Mouse (Mus musculus) liver (tissue): Measurements from ENCODE around the gene Stpg2.
"Not testable (repeated sequence)": the region's sequence is repeated elsewhere in the genome, so short reads cannot be mapped to it uniquely, and the experiment has no call there.

Experiments used
- DNase-seq: peaks from one replicate; pipeline ENCODE4 v3.0.0-alpha.2; 2020; ENCODE audit warnings: mixed read lengths

The Stpg2 gene

DNA sequence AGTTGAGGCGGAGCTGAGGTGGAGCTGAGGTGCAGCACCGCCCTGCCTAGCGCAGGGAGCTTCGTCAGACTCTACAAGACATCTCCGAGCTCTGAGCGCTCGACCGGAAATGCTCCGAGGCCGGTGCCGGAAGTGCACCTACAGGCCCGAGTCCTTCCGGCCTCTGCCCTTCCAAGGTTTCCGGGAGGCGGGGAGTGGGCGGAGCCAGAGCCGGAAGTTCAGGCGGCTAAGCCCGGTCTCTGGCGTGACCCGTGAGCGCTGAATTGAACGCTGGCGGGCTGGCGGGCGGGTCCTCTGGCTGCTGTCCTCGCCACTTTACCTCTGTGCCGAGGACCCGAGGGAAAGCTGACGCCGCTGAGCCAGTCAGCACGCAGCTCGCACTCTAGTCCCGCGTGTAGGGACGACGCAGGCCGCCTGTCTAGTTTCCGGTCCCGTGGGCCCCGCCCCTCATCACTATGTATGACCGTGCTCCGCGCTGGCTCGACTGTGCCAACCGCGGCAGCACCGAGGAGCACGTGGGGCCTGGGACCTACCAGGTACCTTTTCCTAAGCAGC lies at the start of gene Stpg2:
Gene Stpg2, plus strand, starts transcription at position 251 of the 555 bp plus-strand sequence.
- DNase-seq = peak; percentile 84

DNA sequence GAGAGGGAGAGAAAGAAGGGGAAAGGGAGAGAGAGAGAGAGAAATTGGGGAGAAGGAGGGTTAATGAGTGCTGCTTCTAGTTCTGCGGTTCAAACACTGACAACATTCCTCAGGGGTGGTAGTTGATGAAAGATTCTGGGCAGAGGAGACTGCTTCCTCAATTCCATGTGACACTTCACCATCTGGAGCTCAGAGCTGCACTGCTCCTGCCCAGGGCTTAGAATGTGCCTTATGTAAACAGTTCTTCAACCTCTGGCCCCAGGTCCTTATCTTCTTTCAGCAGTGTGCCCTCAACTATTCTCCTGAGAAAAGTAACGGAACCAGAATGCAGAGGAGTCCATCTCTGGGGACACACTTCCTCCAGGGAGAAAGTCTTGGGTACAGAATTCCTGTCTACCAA lies 43.3 kb upstream of the Stpg2 start:
- DNase-seq = no peak

DNA sequence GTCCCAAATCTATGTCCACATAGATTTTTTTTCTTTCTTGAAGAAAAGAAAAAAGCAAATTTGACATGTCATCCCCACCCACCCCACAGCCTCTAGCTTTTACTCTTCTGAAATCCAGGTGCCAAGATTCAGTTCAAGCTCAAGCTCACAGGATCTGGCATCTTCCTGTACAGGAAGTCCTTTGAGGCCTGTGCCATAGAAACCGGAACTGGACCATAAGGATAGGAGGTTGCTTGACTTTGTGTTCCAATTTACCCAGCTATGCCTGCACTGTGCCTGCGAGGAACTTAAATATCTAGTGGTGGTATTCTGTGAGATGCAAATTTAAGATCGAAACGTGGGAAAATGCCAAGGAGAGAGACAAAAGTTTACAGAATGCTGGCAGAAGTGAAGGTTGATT lies 42.8 kb upstream of the Stpg2 start:
- no peak for DNase-seq

DNA sequence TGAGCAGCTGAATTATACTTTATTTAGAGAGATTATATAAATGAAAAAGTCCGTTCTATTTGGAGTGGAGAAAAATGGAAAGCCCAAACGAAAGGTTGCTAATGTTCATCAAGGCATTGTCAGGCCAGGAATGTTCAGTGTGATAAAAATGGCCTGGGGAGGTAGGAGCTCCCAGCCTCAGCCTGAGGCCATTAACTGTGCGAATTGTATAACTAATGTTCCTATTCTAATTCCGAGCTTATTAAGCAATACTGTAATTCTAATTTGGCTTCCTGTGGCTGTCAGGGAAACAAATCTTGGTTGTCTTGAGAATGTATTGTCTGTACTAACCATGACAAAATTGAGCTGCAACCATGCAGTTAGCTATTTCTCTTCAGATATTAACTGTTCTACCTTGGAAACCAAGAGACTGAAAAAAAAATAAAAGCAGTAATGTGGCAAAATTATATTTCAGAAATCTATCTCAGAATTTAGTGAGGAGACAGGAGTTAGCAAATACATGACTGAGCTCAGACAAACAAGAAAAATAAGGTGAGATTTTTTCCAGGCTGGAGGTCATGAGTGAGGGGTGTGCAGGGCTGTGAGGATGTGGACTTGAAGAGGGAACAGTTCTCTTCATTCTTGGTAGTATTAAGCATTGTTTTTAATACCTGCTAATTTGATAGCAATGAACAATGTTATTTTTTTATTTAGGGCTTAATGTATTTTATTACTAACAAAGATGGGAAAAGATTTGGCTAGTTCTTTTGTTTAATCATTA lies 36.8 kb upstream of the Stpg2 start:
- DNase-seq = no peak

DNA sequence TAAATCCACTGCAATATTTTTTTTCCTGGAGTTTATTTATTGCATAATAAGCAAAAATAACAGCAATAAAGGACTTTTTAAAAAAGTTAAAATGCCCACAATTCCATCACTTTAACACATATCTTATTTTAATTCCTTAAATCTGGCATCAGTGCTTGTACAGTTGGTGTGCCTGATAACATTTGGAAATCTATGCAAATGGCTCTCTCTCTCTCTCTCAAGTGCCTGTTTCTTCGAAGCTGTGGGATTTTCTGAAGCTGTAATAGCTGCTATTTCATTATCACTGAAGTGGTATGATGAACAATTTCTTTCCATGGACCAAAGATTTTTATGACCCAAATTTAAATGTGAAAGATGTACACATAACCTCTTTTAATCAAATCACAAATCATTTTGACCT lies 35.8 kb upstream of the Stpg2 start:
- no peak for DNase-seq

DNA sequence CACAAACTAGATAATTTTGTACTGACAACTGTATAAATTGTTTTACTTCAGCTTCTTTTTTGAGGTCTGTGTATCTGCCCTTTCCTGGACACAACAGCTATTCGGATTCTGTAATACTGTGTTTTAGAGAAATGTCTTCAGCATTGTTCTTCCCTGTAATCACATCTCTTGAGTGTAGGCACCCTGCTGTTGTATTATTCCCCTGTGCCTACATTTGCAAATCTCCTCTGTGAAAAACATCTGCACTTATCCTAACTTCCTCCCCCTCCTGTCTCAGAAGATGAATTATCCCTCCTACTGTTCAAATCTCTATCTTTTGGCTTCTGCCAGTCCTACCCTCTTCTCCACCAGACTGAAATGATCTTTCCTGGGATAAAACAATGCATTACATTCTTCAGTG lies 28.6 kb upstream of the Stpg2 start:
- DNase-seq = no peak

DNA sequence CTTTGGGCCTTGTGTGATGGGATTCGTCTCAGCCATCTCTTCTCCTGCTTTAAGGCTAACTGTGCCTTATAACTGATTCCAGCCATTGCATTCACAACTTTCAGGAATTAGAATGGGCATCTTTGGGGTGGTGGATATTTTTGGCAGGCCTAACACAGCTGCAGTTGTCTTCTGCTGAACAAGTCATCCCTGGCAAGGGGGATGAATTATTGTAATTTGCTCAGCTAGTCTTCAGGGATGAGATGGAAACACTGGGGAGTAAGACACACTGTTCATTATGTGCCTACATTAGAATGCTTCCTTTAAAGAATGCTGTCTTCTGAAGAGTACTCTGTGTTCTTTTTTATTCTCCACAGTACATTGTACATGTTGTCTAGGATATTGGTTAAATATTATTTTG lies 14.0 kb upstream of the Stpg2 start:
- no peak for DNase-seq

DNA sequence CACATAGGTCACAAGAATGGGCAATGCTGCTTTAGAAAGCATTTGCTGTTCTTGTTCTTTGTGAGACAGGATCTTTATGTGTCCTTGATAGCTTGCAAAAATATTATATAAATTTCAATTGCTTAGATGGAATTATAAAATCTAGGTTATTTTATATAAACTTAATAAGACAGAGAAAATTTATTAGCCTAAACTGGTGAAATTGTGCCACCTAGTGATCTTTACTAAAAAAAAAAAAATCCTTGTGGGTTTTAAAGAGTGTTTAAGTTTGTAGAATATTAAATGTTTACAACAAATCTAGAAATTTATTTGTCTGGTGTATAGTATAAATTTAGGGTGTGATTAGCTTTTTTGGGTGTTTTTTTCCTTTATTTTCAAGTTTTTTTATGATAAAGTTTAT lies 11.6 kb upstream of the Stpg2 start:
- DNase-seq = no peak

DNA sequence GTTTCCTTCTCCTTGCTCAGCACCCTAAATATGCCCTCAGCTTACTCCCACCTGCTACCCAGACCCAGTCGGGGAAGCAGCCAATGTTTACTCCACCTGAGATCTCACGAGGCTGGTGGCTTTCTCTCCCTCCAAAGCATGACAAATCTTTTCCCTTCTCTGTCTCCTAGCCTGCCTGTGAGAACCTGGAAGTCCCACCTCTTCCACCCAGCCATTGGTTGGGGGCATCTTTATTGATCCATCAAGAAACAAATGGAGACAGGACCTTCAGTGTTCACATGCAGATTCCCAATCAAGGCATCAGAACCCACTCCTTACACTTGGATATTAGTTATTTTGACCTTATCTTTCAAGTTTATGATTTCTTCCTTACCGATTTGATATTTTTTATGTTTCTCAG lies 7.1 kb upstream of the Stpg2 start:
- no peak for DNase-seq

DNA sequence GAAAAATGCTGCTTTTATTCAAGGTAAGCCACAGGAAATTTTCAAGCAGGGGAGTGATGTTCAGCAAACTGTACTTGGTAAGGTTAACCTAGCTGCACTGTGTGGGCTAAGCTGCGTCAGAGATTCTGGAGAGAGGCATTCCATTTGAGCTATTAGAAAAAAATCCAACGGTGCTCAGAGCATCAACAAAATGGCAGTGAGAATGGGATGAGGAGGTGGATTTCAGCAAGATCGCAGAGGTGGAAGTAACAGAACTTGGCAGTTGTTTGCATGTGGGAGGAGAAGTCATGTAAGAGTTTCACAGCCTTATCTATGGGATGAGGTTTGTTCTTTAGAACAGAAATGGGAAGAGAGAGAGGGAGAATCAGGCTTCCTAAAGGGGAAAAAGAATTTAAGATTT lies 5.2 kb upstream of the Stpg2 start:
- DNase-seq = no peak

DNA sequence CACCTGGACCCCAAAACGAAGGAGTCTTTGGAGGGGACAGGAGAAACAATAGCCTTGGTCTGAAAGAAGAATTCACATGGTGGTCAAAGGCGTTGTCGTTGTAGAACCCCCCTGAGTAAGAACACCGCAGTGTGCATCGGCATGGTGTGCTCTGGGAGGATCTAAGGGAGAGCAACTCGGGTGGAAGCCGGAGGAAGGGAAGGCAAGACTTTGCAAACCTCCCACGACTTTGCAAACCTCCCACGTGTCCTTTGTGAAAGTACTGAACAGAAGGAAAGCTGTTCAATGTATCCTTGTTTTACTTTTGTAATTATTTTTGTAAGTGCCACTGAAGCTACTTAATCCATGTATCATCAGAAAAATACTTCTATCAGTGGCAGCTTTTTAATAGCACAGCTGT lies 11.5 kb downstream of the Stpg2 start:
- no peak for DNase-seq

DNA sequence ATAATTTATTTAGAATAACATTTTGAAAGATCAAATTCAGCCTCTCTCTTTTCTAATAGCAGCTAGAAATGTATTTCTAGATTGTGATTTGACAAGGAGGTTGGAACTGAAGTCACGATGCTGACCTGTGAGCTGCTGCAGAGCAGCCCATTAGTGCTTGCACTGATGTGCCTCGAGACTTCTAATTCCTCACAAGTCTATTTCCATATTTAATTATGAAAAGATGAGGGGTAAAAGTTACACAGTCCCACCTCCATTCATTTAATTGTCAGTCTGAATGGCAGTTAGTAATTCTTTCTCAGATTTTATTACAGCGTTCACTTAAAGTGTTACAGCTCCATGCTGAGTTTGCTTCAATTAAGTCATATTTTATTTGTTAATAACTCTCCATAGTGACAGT lies 19.6 kb downstream of the Stpg2 start:
- no peak for DNase-seq

DNA sequence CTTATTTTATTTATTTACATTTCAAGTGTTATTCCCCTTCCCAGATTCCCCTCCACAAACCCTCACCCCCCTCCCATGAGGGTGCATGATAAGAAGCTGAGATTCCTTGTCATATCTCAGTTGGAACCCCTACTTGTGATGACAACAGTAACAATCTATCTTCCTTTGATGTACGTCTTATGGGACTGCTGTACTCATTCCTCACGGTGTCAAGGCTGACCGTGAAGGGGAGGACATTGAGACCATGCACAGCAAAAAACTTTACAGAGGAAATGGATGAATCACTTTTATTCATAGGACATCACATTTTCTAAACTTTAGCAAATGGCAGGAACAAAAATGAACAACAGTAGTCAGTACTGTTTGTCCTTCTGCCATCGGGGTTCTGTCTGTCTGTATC lies 21.3 kb downstream of the Stpg2 start:
- no peak for DNase-seq

DNA sequence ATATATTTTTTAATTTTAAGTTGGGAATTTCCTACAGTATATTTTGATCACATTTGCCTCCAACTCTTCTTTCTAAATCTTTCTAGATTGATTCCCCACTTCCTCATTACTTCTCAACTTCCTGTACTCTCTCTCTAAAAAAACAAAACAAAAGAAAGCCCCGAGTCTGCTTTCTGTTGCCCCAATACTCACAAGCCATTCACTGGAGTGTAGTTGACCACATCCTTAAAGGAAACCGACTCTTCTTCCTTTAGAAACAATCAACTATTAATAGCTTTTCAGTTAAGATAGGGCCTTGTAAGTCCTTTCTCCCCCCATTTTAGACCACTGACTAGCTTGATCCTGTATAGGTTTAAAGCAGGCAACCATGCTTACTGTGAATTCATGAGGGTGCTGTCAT lies 39.7 kb downstream of the Stpg2 start:
- no peak for DNase-seq

DNA sequence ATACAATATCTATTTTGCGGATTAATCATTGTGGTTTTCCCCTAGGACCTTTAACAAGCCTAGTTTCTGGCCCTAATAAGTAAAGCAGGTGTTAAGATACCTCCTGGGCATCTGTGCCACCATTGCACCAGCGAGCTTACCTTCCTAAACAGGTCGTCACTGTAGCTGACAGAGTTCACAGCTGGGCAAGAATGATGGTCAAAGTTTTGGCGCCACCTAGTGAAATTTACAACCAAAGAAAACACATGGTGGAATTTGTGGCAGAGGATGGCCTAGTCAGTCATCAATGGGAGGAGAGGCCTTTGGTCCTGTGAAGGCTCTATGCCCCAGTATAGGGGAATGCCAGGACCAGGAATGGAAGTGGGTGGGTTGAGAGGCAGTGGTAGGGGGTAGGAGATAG lies 41.0 kb downstream of the Stpg2 start:
- DNase-seq = no peak

DNA sequence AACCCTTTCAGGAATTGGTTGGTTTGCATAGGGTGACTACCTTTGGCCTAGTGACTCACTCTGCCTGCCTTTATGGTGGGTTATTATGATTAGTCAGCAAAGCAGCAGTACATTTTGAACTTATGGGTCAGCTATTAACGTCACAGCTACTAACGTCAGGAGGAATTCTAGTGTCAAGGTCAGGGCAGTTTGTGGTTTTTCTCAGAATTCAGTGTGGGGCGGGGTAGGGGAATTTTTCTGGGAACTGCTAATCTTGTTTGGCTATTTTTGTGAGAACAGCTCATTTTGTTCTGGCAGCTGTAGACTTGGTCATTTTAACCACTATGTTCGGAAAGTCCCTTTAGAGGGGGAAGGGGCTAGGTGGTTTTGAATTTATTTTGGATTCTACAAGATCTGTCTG lies 56.9 kb downstream of the Stpg2 start:
- not testable (repeated sequence) for DNase-seq

DNA sequence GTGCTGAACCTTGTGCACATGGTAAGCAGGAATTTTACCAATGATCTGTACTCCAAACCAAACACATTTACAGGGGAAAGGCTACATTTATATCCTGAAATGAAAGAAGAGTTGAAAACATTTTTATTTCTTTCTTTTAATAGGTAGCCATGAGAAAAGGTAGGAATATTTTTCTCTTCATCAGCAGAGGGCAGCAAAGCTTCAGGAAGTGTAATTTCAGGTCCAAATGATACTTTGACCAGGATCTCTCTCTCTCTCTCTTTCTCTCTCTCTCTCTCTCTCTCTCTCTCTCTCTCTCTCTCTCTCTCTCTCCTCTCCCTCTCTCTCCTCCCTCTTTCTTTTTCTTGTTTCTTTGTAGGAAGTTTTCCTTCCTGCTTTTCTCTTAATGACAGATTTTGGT lies 92.4 kb downstream of the Stpg2 start:
- no peak for DNase-seq

DNA sequence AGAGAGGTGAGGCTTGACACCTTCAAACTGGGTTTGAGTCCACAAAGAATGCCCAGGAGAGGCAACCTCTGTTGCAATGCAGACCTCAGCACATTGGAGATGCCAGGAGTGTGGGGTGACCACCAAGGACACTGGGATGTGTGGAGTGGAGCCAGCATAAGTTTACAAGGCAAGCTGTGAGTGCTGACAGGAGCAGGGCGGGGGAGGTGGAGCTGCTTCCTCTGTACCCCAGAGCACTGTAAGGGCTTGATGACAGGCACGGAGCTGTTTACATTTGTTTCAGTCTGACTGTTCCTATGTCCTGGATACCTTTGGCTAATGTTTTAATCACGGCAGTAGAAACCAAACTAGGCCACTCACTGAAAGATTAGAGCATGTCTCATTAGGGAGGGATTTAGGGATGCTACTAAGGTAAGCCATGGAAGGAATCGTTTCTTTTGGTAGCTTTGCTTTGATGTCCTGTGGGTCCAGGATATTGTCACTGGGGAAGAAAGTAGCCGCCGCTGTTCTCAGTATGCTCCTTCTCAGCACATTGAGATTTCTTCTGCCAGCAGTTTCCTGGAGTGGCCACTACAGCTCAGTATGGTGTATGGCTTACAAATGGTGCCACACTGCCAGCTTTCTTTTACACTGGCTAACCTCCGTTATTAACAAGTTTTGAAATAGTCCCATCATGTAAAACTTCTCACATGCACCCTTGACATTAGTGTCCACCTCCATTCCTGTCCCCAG lies 102.8 kb downstream of the Stpg2 start:
- DNase-seq = no peak

DNA sequence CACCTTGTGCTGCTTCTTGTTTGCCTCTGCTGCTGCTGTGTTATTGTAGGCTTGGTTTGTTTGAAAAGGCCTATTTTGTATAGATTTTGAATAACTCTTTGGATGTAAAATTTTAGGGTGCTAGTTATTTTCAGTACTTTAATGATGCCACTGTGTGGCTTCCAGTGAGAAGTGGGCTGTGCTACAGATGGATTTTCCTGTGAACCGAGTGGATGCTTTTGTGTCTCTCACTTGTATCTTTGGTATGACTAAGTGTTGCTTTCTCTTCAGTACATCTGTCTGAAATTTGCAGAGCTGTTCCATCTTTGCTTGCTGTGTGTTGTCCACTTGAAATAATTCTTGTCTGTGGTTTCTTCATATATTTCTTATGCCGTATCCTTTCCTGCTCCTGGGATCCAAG lies 106.2 kb downstream of the Stpg2 start:
- no peak for DNase-seq

DNA sequence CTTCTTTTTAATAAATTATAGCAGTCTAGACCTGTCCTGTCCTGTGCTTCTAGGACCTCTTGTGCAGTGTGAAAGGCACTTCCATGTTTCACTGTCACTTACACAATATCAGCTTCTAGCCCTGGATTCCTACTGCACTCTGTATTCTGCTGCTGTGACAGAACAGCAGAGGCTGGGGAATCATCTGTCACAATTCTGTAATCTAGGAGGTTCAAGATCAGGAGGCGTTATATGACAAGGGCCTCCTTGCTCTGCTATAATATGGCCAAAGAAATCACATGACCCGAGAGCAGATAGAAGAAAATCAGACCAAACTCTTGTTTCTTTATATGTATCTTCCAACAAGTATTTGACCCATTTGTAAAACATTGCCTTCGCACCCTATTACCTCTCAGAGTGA lies 175.0 kb downstream of the Stpg2 start:
- no peak for DNase-seq

DNA sequence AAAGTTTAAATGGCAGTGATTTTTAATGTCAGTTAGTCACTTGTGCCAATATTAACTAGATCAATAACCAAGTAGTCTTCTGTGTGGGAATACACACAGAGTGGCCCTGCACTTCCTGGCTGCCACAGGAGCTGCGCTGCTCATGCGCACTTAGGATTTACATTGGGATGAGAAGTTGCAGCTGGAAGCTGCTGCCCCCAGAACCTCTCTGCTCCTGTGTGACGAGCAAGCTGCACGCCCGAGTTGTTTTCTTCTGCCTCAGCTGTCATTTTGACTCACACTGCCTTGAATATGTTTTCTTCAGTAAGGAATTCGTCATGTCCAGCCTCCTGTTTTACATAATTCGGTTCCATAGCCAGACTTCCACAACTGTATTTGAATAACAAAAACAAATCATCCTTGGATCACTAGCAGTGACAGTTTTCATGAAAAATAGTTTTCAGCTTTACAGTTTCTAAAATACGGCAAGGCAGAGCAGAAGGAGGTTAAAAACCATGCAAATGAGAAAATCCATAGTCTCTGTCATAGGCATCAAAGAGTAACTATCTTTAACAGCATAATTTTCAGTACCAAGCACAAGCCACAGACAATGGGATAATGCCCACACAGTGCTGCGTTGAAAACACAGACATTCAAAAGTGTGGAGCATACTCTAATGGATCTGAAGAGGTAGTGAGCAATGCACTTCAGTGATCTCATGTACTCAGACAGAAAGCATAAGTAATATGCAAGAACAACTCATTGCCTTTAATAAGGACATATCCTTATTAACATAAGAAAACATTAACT lies 191.8 kb downstream of the Stpg2 start:
- no peak for DNase-seq

DNA sequence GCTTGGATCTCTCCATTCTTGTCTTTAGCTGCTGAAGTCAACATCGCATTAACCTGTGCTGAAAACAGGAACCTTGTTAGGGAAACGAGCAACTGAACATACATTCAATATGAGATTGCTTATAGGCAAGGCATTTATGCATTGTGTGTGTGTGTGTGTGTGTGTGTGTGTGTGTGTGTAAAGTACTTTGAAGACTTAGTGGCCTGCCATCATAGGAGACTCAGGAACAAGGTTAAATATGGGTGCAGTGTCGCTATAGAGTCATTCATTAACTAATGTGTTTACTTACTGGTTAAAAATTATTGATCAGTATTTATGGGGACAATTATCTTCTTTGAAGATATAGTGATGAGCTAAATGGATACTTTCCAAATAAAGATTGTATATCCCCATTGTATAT lies 199.2 kb downstream of the Stpg2 start:
- no peak for DNase-seq

DNA sequence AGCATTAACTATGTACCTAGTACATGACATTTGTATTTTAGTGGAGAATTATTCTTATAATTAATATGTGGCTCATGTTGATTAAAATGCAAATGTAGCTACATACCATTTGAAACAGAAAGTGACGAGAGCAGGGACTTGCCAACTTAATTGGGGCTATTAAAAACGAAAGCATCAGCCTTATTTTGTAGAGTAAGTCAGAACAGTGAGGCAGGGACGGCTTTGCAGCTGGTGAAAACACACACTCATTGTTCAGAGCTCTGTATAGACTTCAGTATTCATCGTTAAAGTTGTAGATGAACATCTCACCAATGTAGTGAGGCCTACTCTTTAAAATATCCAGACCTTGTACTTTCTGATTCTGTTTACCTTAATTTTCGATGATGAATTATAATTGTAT lies 213.6 kb downstream of the Stpg2 start:
- no peak for DNase-seq

DNA sequence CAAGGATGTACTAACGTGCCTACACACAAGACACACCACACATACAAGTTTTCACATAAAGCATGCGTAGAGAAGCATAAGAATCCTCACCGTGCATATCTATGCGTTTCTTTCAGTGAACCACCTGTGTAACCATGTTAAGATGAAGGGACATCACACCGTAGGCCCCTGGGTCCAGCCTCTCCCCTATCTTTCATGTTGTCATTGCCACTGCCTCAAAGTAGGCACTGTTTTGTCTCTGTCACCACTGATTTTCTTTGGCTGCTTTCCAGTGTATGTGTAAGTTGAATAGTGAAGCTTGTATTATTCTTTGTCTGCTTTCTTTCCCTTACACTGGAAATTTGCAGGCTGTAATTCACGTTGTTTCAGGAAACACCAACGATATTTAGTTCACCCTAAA lies 236.7 kb downstream of the Stpg2 start:
- no peak for DNase-seq
